Mouse (Mus musculus): ENCODE data around the gene Otop3.

Otop3 gene

DNA sequence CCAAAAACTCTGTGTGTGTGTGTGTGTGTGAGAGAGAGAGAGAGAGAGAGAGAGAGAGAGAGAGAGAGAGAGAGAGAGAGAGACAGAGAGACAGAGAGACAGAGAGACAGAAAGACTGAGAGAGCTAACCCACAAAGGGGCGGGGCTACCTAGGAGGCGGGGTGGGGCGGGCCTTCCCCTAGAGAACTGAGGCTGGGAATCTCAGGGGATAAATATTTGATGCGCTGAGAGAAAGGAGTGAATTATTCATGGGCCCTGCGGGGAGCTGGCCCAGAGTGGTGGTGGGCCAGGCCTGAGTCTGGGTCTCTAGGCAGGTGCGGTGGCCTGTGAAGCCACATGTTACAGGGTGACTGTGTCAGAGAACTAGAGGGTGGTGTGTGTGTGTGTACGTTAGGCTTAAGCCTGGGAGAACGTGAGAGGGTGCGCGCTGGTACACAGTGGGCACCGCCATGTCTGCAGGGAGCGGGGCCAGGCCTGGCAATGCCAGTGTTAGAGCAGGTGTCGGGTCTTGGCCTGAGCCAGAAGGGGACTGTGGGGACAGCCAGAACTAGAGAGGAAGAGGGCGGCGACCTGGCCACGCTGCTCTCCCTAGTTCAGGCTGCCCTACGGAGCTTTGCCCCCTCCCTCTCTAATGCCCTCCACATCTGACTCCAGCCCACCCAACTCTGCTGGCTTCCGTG is 14.7 kb upstream of the Otop3 start:
- DNase-seq: no peak

- peak; percentile 64 for DNase-seq
These were observed 12.4 kb upstream of the Otop3 start, which contains the start of gene Ush1g for GRCm38 (mm10) chr11:115321906-115322693. Gene Ush1g (minus strand): TSS chr11:115322041.

- no peak for DNase-seq
These were observed 11.2 kb upstream of the Otop3 start for GRCm38 (mm10) chr11:115323354-115323753.

- no peak for DNase-seq
These were observed 7.8 kb upstream of the Otop3 start for GRCm38 (mm10) chr11:115326730-115327129.

DNA sequence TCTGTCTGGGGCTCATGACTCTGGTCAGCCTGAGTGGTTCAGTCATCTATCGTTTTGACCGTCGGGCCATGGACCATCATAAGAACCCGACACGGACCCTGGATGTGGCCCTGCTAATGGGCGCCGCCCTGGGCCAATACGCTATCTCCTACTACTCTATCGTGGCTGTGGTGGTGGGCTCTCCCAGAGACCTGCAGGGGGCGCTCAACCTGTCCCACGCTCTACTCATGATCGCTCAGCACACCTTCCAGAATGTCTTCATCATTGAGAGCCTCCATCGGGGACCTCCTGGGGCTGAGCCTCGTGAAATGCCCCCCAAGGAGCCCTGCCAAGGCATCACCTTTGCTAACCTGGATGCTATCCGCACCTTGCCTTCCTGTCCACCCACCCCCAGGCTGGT is 5.2 kb upstream of the Otop3 start:
- DNase-seq: no peak

- peak; percentile 27 for DNase-seq
These were observed 692 bp downstream of the Otop3 start for GRCm38 (mm10) chr11:115335223-115335622.

- no peak for DNase-seq
These were observed 1.6 kb downstream of the Otop3 start for GRCm38 (mm10) chr11:115336115-115336514.

GRCm38 (mm10) chr11:115337350-115337749 is 2.8 kb downstream of the Otop3 start:
- no peak for DNase-seq

DNA sequence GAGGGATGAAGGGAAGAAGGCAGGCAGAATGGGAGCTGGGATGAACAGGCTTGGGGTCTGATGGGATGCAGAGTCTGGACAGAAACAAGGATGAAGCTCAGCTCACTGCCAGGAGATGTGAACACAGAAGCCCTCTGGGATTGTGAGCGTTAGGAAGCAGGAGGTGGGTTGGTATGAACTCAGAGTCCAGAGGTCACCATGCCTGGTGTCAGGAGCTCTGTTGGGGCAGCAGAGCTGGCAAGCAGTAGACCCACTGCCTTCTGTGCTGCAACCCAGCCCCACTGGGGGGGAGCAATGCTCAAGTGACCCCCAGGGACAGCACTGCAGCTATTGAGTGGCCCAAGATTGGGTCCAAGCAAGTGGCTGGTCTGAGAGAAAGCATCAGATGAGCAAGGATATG is 3.3 kb downstream of the Otop3 start:
- DNase-seq: no peak

- no peak for DNase-seq
These were observed 6.7 kb downstream of the Otop3 start for GRCm38 (mm10) chr11:115341246-115341645.

GRCm38 (mm10) chr11:115341866-115342265 is 7.3 kb downstream of the Otop3 start:
- DNase-seq: no peak

- no peak for DNase-seq
These were observed 10.4 kb downstream of the Otop3 start for GRCm38 (mm10) chr11:115344967-115345366.

GRCm38 (mm10) chr11:115345515-115345914 is 11.0 kb downstream of the Otop3 start:
- no peak for DNase-seq

DNA sequence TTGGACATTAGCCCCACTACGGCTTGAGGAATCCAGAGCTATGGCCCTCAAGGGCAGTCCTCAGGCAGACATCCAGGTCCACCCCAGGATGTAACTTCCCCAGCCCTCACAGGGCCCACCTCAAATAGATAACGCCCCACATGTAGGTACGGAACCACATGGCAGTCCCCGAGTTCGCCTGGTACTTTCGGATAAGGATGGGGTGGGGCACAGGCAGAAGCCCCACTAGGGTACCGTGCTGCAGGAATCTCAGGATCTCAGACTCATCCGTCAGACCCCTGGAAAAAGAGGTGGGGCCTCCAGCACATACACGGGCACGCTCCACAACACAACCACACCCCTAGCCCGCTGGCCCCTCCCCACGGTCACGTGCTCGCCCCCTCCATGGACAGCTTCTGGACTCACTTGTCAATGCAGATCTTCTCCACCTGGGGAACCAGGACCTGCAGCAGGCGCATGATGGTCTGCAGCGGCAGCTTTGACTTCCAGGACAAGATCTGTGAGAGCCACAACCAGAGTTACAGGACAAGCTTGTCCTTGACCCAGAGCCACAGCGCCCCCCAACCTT is 14.2 kb downstream of the Otop3 start:
- DNase-seq: no peak

DNA sequence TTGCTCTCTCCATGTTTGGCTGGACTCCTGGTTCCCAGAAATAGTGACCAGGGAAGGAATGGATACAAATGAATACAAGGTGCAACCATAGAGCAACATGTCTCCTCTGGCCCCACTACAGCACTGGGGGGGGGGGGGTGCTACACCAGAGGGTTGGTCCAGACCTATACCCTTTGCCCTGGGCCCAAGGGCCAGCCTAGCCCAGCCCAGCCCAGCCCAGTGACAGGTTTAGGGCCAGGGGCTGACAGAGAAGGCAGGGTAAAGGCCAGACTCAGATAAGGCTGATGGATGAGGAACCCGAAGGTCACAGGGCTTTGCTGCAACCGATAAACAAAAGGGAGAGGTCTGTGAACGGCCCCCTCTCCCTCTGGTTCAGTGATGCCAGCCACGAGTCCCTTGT is 15.4 kb downstream of the Otop3 start:
- DNase-seq: no peak

DNA sequence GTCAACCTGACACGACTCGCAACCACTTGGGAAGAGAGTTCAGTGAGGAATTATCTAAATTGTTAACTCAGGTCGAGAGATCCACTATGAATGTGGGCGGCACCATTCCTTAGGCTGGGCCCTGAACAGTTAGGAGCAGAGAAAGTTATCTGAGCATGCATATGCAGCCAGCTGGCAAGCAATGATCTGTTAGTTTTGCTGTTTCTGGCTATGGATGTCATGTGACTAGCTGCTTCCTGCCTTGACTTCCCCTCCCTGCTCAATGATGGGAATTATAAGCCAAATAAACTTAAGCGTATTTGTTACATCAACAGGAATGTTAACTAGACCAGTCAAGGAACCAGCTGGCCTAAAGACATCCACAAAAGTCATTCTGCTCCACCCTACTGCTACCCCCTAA is 18.8 kb downstream of the Otop3 start:
- no peak for DNase-seq

- peak; percentile 77 for DNase-seq
These were observed 19.7 kb downstream of the Otop3 start for GRCm38 (mm10) chr11:115354183-115354582.

GRCm38 (mm10) chr11:115358468-115358867 is 23.9 kb downstream of the Otop3 start:
- peak; percentile 81 for DNase-seq

DNA sequence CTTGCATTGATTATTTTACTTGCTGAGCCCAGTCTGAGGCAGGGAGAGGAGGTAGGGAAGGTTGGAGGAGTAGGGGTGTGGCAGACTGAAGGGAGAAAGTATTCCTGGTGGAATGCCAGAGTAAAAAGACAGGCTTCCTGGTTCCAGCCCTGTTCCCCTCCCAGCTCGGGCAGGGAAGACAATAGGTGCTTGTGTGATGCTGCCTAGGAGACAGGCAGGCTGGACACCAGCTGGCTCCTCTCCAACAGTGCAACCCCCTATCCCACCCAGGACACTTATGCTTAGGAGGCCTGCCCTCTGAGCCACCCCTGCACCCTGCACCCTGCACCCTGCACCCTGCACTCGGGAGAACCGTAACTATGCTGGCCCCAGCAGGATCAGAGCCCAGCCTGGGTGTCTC is 24.8 kb downstream of the Otop3 start:
- no peak for DNase-seq

DNA sequence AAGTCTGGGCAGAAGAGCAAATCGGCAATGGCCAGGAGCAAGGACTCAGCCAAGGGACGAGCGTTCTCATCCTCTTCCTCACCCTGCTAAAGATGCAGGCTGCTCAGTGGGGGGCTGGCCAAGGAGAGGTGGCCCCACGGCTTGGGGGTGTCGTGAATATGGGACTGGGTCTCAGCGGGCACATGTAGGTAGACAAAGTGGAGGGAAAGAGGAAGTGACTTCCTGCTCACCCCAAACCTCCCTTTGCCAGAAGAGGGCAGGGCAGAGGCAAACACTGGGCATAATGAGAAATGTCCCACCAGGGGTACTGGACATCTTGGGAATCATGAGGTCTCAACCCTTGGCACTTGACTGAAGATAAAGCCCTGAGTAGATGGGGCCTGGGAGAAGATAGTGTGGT is 25.2 kb downstream of the Otop3 start:
- DNase-seq: no peak

- no peak for DNase-seq
These were observed 29.6 kb downstream of the Otop3 start for GRCm38 (mm10) chr11:115364136-115364535.

- no peak for DNase-seq
These were observed 31.6 kb downstream of the Otop3 start for GRCm38 (mm10) chr11:115366039-115366705.

- no peak for DNase-seq
These were observed 32.3 kb downstream of the Otop3 start for GRCm38 (mm10) chr11:115366706-115367394.
